Mouse (Mus musculus) limb, embryonic 11.5 days (tissue): ENCODE results near the gene Acss2. TPM values are rescaled to one million over a fixed set of nuclear protein-coding genes. Genes with fewer than 3 reads are reported as not detected.
A peak's percentile ranks its signal among the peaks of the same experiment; 100 is the strongest.

Experiments used
- ATAC-seq: fragments of 200-750 bp; cut with Nextera tagmentation; 2 replicates; pipeline ENCODE4 v1.8.0; 2017; ENCODE audit warnings: low read depth; ENCODE audit not compliant: insufficient number of reproducible peaks, low FRiP score, low TSS enrichment
- DNase-seq: peaks from one replicate; pipeline ENCODE4 v3.0.0-alpha.2; 2015; ENCODE audit warnings: low spot score
- H3K27ac ChIP-seq: fragments of 300-500 bp; sonication (generic); replicated peaks from 2 replicates; pipeline ENCODE4 v1.5.1; 2014; ENCODE audit warnings: low read depth, mild to moderate bottlenecking, low read length
- H3K27me3 ChIP-seq: fragments of 300-500 bp; sonication (generic); 2 replicates; pipeline ENCODE4 v1.6.1; 2014; ENCODE audit warnings: mild to moderate bottlenecking, low read length, mixed read lengths; ENCODE audit not compliant: control insufficient read depth, insufficient read depth
- H3K36me3 ChIP-seq: fragments of 300-500 bp; sonication (generic); 2 replicates; pipeline ENCODE4 v1.6.1; 2014; ENCODE audit warnings: mild to moderate bottlenecking, low read length, moderate library complexity, mixed read lengths; ENCODE audit not compliant: control insufficient read depth, insufficient read depth
- H3K4me1 ChIP-seq: fragments of 300-500 bp; sonication (generic); 2 replicates; pipeline ENCODE4 v1.6.1; 2014; ENCODE audit warnings: low read length, mixed read lengths; ENCODE audit not compliant: control insufficient read depth, insufficient read depth
- H3K4me2 ChIP-seq: fragments of 300-500 bp; sonication (generic); 2 replicates; pipeline ENCODE4 v1.6.1; 2014; ENCODE audit warnings: low read depth, mild to moderate bottlenecking, moderate library complexity; ENCODE audit not compliant: severe bottlenecking
- H3K4me3 ChIP-seq: fragments of 300-500 bp; sonication (generic); 2 replicates; pipeline ENCODE4 v1.5.1; 2014; ENCODE audit warnings: low read depth, low read length
- H3K9ac ChIP-seq: fragments of 300-500 bp; sonication (generic); 2 replicates; pipeline ENCODE4 v1.6.1; 2014; ENCODE audit warnings: mild to moderate bottlenecking, low read length
- H3K9me3 ChIP-seq: fragments of 300-500 bp; sonication (generic); 2 replicates; pipeline ENCODE4 v1.6.1; 2016; ENCODE audit warnings: low read length; ENCODE audit not compliant: control insufficient read depth
- WGBS: fragments of 180-500 bp; shearing (Covaris S2); extraction: QIAGEN DNeasy Blood & Tissue Kit; methylation state at CpG from one replicate; pipeline ENCODE4 v1.1.7; 2014; 5-methylcytosine and 5-hydroxymethylcytosine counted together
- polyA plus RNA-seq: library from polyadenylated mRNA; unstranded; fragments of >200 nt; fragmentation: Nextera tagmentation; extraction: Ambion mirVana; gene quantifications from 2 replicates; pipeline ENCODE4 v1.2.1, GENCODE M21; 2014

The Acss2 gene
- 9.2 and 10.7 TPM in 2 replicates for polyA plus RNA-seq

GRCm38 (mm10) chr2:155517455-155518423, at the start of gene Acss2, which contains the start of gene Ggt7:
Gene Acss2 (plus strand): TSS chr2:155517948.
Gene Ggt7 (minus strand): TSS chr2:155518237.
- ATAC-seq (peak; percentile 99), DNase-seq (peak; percentile 98)
- Histone ChIP-seq H3K4me1 (0 out of 2 replicates have a peak, but pooled peaks cover 3% of the 10 kb centered on the region), H3K27me3 (peaks cover 10% of the 10 kb centered on the region; the same call in 1 of the 2 replicates), H3K4me2 (peak within 1 kb of the TSS; percentile 79), H3K27ac (no peak within 1 kb of the TSS), H3K36me3 (no peaks in the 10 kb centered on the region), H3K9ac (peak within 1 kb of the TSS; percentile 35), H3K9me3 (no peaks in the 10 kb centered on the region), H3K4me3 (peak within 1 kb of the TSS; percentile 41)
- WGBS: 5% methylated on average over 70 of the region's 70 CpGs

DNA sequence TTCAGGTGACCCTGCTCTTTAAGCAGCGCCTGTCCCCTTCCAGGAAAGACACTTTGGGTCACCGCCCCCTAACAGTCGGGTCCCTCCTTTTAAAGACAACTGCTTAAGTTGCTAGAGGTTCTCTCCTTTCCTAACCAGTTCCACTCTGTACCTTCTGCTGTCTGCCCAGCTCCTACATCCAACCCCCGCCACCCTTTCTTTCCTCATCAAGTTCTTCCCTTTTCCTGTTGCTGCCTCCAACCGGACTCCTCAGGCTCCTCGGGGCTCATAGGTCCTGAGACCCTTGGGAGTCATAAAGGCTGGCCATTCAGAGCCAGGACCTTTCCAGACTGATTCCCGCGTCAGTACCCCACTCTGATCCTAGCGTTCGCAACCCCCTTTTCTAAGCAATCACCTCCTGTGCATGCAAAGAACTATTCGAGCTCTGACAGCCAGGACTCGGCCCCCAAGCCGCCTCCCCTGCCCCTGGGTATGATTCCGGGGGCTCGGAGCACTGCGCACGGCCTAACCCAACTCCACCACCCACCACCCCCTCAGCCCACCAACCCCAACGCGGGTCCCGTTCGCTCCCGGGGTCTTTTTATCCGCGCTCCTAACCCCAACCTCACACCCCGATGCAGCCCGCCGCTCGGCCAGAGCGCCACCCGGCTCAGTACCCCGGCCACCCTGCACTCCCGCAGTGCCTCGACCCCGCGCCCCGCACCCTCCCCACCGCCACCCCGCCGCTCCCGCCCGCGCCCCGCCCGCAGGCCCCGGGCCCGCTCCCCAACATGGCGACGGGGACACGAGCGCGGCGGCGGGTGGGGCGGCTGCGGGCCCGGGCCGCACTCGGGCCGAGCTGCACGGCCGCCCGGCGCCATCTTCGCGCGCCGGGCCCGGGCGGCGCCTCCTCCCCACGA, 44.8 kb upstream of the Acss2 start:
- peak; percentile 63 for DNase-seq
- H3K36me3 ChIP-seq: no peaks in the 10 kb centered on the region
- peak overlapping the region; percentile 97 for H3K9ac ChIP-seq
- peak overlapping the region; percentile 77 for H3K4me3 ChIP-seq
- H3K4me1 ChIP-seq: 0 out of 2 replicates have a peak, but pooled peaks cover 7% of the 10 kb centered on the region
- H3K9me3 ChIP-seq: no peaks in the 10 kb centered on the region
- under 1% methylated on average over 41 of the region's 71 CpGs for WGBS
- peak overlapping the region; percentile 79 for H3K27ac ChIP-seq
- H3K27me3 ChIP-seq: no peaks in the 10 kb centered on the region
- ATAC-seq: peak; percentile 69
- peak overlapping the region; percentile 84 for H3K4me2 ChIP-seq

GRCm38 (mm10) chr2:155473570-155474088, 44.1 kb upstream of the Acss2 start, which contains the start of gene Ncoa6:
Gene Ncoa6 (minus strand): TSS chr2:155473894.
- H3K9me3 ChIP-seq: no peaks in the 10 kb centered on the region
- no peaks in the 10 kb centered on the region for H3K36me3 ChIP-seq
- peak; percentile 83 for DNase-seq
- ATAC-seq: peak; percentile 78
- under 1% methylated on average over 46 of the region's 72 CpGs for WGBS
- H3K27me3 ChIP-seq: no peaks in the 10 kb centered on the region
- peak within 1 kb of the TSS; percentile 79 for H3K27ac ChIP-seq
- H3K9ac ChIP-seq: peak within 1 kb of the TSS; percentile 97
- H3K4me2 ChIP-seq: peak within 1 kb of the TSS; percentile 84
- H3K4me3 ChIP-seq: peak within 1 kb of the TSS; percentile 77
- 0 out of 2 replicates have a peak, but pooled peaks cover 7% of the 10 kb centered on the region for H3K4me1 ChIP-seq

- no peak overlapping the region for H3K4me2 ChIP-seq
- peak; percentile 85 for DNase-seq
- 46% methylated on average over 3 of the region's 3 CpGs for WGBS
- H3K4me3 ChIP-seq: no peak overlapping the region
- no peak overlapping the region for H3K27ac ChIP-seq
- ATAC-seq: no peak
- H3K9ac ChIP-seq: no peak overlapping the region
- H3K36me3 ChIP-seq: no peaks in the 10 kb centered on the region
- no peaks in the 10 kb centered on the region for H3K27me3 ChIP-seq
- no peaks in the 10 kb centered on the region for H3K9me3 ChIP-seq
- no peaks in the 10 kb centered on the region for H3K4me1 ChIP-seq
Observed at GRCm38 (mm10) chr2:155482021-155482420, 35.7 kb upstream of the Acss2 start.

DNA sequence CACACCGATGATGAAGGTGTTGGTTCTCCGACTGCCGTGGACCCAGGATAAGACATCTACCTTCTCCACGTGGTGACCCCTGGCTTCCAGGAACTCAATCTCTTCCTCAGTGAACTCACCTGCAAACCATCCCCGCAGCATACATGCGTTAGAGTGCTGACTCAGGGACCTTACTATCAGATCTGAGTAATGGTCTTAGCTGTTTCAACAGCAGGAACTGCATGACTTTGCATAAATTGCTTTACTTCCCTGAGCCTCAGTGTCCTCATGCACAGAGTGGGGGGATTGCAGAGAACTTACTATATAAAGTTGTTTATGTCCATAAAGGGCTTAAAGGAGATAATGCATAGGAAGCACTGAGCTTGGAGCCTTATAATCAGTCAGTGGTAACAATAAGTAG, 26.8 kb upstream of the Acss2 start:
- no peaks in the 10 kb centered on the region for H3K36me3 ChIP-seq
- no peak overlapping the region for H3K4me3 ChIP-seq
- no peak for DNase-seq
- no peaks in the 10 kb centered on the region for H3K4me1 ChIP-seq
- no peak overlapping the region for H3K9ac ChIP-seq
- ATAC-seq: no peak
- 95% methylated on average over 6 of the region's 6 CpGs for WGBS
- H3K9me3 ChIP-seq: no peaks in the 10 kb centered on the region
- no peaks in the 10 kb centered on the region for H3K27me3 ChIP-seq
- H3K27ac ChIP-seq: no peak overlapping the region
- H3K4me2 ChIP-seq: no peak overlapping the region

- H3K27ac ChIP-seq: no peak overlapping the region
- no peaks in the 10 kb centered on the region for H3K36me3 ChIP-seq
- no peak overlapping the region for H3K9ac ChIP-seq
- no peaks in the 10 kb centered on the region for H3K27me3 ChIP-seq
- ATAC-seq (no peak), DNase-seq (no peak)
- no peak overlapping the region for H3K4me3 ChIP-seq
- no peaks in the 10 kb centered on the region for H3K4me1 ChIP-seq
- whole genome bisulfite sequencing: 77% methylated on average over 7 of the region's 7 CpGs
- H3K4me2 ChIP-seq: no peak overlapping the region
- no peaks in the 10 kb centered on the region for H3K9me3 ChIP-seq
Observed at GRCm38 (mm10) chr2:155502596-155502995, 15.2 kb upstream of the Acss2 start.

DNA sequence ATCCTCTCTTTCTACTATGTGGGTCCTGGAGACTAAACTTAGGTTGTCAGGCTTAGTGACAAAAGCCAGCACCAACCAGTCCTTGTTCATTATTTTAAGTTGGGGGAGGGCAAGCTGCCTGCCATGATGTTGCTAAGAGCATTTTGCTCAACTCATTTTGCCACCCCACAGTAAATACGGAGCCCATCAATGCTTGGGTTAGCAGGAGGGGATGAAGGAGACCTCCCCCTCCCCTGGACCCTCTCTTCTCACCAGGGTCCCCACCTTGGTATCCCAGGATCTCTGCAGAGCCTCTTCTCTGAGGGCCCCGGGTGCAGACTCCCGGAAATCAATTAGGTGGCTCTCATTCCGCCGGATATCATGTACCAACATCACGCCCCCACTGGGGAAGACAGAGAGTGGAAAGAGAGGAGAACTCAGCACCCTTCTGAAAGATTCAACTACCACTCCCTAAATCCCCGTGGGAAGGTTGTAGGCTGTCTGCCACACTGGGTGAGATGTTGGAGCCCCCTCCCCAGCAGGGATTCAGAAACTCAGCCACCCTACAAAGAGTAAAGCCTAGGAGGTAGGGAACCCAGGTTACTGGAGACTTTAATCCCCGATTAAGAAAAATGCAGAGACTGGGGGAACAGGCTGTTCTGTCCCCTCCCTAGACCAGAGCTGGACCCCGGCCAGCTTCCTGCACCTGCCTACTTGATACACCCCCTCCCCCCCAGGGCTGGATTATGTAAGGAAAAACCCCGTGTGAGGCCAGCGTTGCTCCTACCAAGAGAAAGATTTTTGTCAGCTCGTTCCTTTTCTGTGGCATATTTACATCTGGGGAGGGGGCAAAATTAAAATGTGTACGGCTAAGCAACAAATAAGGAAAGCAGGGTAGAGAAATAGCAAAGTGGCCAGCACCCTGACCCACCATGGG, 13.1 kb upstream of the Acss2 start:
- H3K4me2 ChIP-seq: no peak overlapping the region
- H3K27me3 ChIP-seq: no peaks in the 10 kb centered on the region
- no peak overlapping the region for H3K9ac ChIP-seq
- 71% methylated on average over 13 of the region's 13 CpGs for WGBS
- no peak for DNase-seq
- H3K4me3 ChIP-seq: no peak overlapping the region
- ATAC-seq: no peak
- H3K4me1 ChIP-seq: no peaks in the 10 kb centered on the region
- no peaks in the 10 kb centered on the region for H3K9me3 ChIP-seq
- H3K36me3 ChIP-seq: no peaks in the 10 kb centered on the region
- no peak overlapping the region for H3K27ac ChIP-seq
